Mouse (Mus musculus) urinary bladder, postnatal 14 days (tissue): ENCODE measurements at regions not wholly inside any gene's neighbourhood (a gene's known extent, or its start where the extent isn't known, plus 50 kb on each side); places are given as distances from the start of the nearest gene placed in this dataset.
A peak's percentile ranks its signal among the peaks of the same experiment; 100 is the strongest.

ENCODE experiments used
- DNase-seq: peaks from one replicate; pipeline ENCODE4 v3.0.0; 2021; ENCODE audit warnings: low spot score

GRCm38 (mm10) chr10:38875667-38876245 lies 54.2 kb upstream of the Rfpl4b start:
- DNase-seq = peak; percentile 42

DNA sequence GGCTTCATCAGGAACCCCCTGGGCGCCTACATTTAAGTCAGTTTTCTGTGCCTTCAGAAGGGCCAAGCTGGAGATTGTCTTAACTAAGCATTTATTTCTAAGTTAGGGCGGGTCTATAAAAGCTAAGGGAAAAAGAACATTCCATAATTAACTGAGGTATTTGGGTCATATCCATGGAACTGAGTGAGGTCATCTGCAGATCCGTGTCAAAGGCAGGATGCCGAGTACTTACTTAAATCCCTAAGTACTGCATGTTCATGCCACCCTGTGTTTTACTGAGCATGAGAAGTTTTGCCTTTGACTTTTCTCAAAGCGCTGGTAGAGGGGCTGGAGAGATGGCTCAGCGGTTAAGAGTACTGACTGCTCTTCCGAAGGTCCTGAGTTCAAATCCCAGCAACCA lies 57.7 kb upstream of the Rfpl4b start:
- no peak for DNase-seq

DNA sequence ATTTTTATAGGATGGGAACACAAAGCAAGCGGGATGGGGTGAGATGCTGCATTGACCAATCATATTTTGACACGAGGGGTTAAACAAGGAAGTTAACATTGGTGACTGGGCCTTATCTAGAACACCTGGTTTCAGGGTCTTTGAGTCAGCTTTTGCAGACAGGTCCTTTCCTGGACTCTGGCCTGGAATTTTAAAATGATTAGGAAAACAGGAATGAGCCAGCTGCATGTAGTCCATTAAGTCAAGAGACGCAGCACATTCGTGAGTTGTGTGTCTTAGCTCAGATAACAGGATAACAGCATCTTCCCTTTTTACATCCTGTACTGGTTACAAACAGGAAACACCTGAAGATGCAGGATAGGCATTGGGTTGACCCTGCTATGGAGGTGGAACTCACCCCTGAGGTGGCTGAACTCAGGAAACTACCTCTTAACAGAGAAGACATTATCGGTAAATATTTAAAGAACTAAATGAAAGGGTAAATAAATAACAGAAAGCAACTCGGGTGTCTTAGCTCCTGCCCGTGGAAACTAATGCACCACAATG lies 59.1 kb upstream of the Rfpl4b start:
- no peak for DNase-seq

- DNase-seq = peak; percentile 48
Measured at GRCm38 (mm10) chr10:38882154-38882553, 60.6 kb upstream of the Rfpl4b start.

GRCm38 (mm10) chr10:38883816-38884599 lies 62.4 kb upstream of the Rfpl4b start:
- DNase-seq = no peak

DNA sequence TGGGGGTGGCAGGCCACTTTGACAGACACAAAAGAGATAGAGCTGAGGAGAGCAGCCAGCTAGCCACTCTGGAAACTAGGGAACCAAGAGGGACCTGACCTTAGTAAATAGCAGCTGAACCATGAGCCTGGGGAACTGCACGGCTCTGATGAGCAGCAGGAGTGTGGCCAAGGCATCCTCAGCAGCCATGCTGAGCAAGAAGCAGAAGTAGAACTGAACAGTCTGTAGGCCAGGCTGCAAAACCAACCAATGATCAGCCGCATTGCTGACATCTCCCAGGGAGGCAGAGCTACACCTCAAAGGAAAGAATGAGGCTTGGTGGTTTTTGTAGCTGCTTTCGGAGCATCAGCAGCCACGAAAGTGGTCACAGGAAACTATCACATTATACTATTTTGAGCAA lies 63.1 kb upstream of the Rfpl4b start:
- DNase-seq = no peak

DNA sequence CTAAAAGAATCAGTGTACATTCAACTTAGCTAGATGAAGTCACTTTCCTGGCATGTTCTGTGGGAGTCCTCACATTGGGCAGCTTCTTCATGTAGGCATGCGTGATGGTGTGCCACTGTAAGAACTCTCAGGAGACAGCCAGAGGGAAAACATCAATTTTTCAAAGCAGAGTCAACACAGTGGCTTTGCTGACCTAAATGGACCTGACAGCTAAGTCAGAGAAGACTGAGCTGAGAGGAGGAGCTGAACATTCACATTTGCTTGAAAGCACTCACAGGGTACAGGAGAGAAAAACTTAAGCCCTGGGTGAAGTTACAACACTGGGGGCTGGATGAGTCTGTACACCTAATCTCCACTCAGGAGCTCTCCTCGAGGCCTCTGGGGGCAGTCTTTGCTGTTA lies 64.9 kb upstream of the Rfpl4b start:
- no peak for DNase-seq

GRCm38 (mm10) chr10:38887896-38888295 lies 66.3 kb upstream of the Rfpl4b start:
- no peak for DNase-seq

DNA sequence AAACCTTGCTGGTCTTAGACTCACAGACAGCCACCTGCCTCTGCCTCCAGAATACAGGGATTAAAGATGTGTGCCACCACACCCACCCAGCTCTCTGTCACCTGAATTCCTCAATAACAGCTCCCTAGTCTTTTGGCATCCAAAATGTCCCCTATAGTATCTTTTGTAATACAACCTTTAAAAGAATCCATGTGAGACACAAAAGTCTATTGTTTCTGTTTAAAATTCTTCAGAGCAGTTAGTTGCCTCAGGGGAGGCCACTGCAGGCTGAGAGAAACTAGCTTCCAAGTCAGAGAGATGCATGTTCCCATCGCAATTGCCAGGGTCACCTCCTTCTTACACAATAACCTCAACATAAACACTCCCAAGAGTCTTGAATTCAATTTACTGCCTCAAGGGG lies 70.6 kb upstream of the Lama4 start:
- no peak for DNase-seq

- DNase-seq = no peak
Measured at GRCm38 (mm10) chr10:38895656-38896055, 69.7 kb upstream of the Lama4 start.

GRCm38 (mm10) chr10:38897573-38897972 lies 67.7 kb upstream of the Lama4 start:
- DNase-seq = no peak

GRCm38 (mm10) chr10:38906121-38906520 lies 59.2 kb upstream of the Lama4 start:
- DNase-seq = no peak

DNA sequence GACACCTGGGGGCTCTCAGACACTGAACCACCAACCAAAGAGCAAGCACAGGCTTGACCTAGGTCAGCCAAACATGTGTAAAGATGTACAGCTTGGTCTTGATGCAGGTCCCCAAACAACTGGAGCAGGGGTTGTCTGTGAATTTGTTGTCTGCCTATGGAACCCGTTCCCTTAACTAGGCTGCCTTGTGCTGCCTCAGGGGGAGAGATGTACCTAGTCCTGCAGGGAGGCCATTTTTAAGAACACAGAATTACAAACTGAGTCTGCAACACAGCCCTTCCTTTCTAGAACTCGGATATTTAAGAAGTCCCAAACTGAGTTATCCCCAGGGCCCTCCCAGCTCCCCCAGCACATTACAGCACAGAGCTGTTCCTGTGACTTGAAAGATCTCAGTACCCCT lies 57.5 kb upstream of the Lama4 start:
- DNase-seq = no peak

DNA sequence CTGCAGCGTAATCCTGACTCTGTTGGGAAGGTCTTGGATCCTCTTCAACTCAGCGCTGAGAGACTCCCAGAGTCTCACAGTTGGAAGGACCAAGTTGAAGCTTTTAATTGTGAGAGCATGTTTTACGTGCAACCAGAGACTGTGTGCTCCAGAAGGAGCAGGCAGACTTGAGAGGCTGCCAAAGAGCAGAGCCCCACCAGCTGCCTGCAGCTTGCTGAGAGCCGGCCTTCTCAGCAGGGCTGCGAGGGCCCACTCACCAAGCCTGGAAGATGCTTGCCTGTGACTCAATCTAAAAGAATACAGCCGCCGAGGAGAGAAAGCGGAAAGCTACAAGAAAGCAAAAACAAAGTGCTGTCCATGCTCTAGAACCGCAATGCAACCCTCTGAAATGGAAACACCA lies 57.0 kb upstream of the Lama4 start:
- peak; percentile 85 for DNase-seq

DNA sequence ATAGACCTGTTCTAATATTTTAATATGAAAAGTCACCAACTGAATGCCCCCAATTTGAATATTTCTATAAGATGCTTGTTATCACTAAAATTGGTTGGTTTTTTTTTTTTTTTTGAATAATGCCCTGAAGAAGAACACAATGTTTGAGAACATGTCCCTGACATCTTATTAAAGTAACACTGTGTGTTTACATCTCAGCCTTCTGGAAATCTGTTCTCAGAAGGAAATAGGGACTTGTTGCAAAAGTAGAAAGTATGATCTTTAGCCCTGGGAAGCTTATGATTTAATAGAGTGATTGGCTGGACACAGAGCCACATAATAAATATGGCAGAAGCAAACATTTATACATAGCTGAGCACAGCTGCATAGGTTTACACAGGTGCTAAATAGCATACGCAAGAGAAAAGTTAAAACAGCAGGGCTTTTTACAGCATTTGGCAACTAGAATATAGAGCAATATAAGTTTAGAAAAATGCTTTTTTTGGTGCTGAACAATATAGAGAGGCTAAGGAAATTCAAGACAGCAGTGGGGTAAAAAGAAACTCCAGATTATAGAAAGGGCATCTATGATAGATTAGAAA lies 56.1 kb upstream of the Lama4 start:
- no peak for DNase-seq

DNA sequence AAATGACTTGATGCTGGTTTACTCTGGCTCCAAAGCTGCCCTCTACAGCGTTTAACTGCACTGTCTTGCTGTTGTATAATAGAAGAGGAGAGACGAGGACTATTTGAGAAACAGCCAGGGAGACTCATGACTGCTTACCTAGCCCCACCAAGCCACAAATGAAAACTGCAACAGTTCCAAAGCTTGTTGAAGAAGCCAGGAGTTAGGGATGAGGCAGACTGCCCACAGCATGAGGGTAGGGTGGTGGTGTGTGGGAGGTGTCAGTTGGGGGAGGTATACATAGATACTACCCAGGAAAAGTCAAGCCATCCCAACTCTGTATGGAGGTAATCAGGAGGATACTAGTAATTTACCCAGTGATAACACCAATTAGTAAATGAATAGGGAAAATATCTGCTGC lies 55.5 kb upstream of the Lama4 start:
- DNase-seq = no peak

- peak; percentile 8 for DNase-seq
Measured at GRCm38 (mm10) chr10:38913013-38913412, 52.3 kb upstream of the Lama4 start.
